Mouse (Mus musculus) hindbrain, embryonic 15.5 days (tissue): ENCODE data around the gene Dgcr8. TPM values are rescaled to one million over a fixed set of nuclear protein-coding genes. Genes with fewer than 3 reads are reported as not detected.

Experiments
- ATAC-seq: fragments of 200-750 bp; cut with Nextera tagmentation; 2 replicates; pipeline ENCODE4 v1.8.0; 2017; ENCODE audit warnings: low read depth, moderate number of reproducible peaks, moderate TSS enrichment; ENCODE audit not compliant: low FRiP score
- H3K27ac ChIP-seq: fragments of 300-500 bp; sonication (generic); replicated peaks from 2 replicates; pipeline ENCODE4 v1.5.1; 2015; ENCODE audit warnings: mild to moderate bottlenecking, inconsistent platforms
- H3K27me3 ChIP-seq: fragments of 300-500 bp; sonication (generic); 2 replicates; pipeline ENCODE4 v1.6.1; 2015; ENCODE audit warnings: control low read depth, inconsistent platforms
- H3K36me3 ChIP-seq: fragments of 300-500 bp; sonication (generic); 2 replicates; pipeline ENCODE4 v1.6.1; 2015; ENCODE audit warnings: control low read depth, inconsistent platforms
- H3K4me1 ChIP-seq: fragments of 300-500 bp; sonication (generic); replicated peaks from 2 replicates; pipeline ENCODE4 v1.6.1; 2015; ENCODE audit warnings: control low read depth, inconsistent platforms
- H3K4me2 ChIP-seq: fragments of 300-500 bp; sonication (generic); 2 replicates; pipeline ENCODE4 v1.6.1; 2015; ENCODE audit warnings: moderate library complexity, mild to moderate bottlenecking, inconsistent platforms
- H3K4me3 ChIP-seq: fragments of 300-500 bp; sonication (generic); 2 replicates; pipeline ENCODE4 v1.5.1; 2015; ENCODE audit warnings: mild to moderate bottlenecking, inconsistent platforms
- H3K9ac ChIP-seq: fragments of 300-500 bp; sonication (generic); 2 replicates; pipeline ENCODE4 v1.6.1; 2015; ENCODE audit warnings: inconsistent platforms
- H3K9me3 ChIP-seq: fragments of 300-500 bp; sonication (generic); 2 replicates; pipeline ENCODE4 v1.6.1; 2016; ENCODE audit warnings: control low read depth, inconsistent platforms
- WGBS: fragments of 180-500 bp; shearing (Covaris S2); methylation state at CpG from one replicate; pipeline ENCODE4 v1.1.7; 2015; 5-methylcytosine and 5-hydroxymethylcytosine counted together
- polyA plus RNA-seq: library from polyadenylated mRNA; unstranded; fragments of >200 nt; fragmentation: Nextera tagmentation; extraction: Ambion mirVana; gene quantifications from 2 replicates; pipeline ENCODE4 v1.2.1, GENCODE M21; 2015

Dgcr8 gene
- polyA plus RNA-seq, 1 experiment from 2014 or later, result 29.5 TPM

DNA sequence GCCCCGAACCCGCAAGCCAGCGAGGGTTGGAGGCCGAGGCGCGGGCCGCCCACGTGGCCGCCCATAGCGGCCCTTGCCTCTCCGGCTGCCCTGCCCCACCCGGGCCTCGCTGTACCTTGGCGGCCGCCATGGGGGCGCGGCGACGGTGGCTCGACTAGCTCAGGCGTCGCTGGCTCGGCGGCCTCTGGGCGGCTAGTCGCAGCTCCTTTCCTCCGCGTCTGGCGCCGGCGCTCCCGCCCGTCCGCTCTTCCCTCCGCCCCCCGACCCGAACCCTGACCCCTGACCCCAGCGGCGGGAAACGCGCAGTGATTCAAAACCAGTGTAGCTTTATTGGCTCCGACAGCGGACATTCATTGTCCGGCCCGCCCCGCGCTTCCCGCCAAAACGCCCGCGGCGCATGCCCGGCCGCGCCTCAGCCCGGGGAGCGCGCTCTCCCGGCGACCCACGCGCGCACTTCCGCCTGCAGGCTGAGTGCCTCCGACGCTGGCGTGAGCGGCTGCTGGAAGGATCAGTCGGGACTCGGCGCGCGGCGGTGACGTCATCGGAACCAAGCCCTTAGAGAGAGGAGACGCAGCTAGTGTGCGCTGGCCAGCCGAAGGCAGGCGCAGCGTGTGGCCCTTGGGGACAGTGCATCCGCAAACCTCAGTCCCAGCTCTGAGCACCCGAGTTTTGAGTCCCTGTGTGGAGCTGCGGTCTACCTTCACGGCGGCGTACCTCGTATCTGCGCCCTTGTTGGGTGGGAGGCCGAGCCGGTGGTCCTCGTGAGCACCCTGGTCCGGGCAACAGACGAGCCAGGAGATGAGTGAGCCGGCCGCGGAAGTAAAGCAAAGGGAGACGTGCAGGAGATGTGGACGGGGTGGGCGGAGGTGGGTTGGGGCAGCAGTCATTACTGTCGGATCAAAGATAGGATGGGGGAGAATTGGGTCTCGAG lies 40.3 kb downstream of the Dgcr8 start, which contains the start of the genes Trmt2a and Ranbp1:
Trmt2a (plus strand) TSS at position 247 of the 931 bp plus-strand sequence.
Ranbp1 (minus strand) TSS at position 300 of the 931 bp plus-strand sequence.
- H3K9ac ChIP-seq, result peak within 1 kb of the TSS; percentile 82
- peak; percentile 96 for ATAC-seq
- H3K27me3 ChIP-seq, result no peaks in the 10 kb centered on the region
- under 1% methylated on average over 92 of the region's 102 CpGs for WGBS
- peaks cover 39% of the 10 kb centered on the region for H3K4me1 ChIP-seq
- no peaks in the 10 kb centered on the region for H3K9me3 ChIP-seq
- peak within 1 kb of the TSS; percentile 83 for H3K4me2 ChIP-seq
- H3K27ac ChIP-seq, result peak within 1 kb of the TSS; percentile 89
- peak within 1 kb of the TSS; percentile 87 for H3K4me3 ChIP-seq
- H3K36me3 ChIP-seq, result peaks cover 54% of the 10 kb centered on the region

DNA sequence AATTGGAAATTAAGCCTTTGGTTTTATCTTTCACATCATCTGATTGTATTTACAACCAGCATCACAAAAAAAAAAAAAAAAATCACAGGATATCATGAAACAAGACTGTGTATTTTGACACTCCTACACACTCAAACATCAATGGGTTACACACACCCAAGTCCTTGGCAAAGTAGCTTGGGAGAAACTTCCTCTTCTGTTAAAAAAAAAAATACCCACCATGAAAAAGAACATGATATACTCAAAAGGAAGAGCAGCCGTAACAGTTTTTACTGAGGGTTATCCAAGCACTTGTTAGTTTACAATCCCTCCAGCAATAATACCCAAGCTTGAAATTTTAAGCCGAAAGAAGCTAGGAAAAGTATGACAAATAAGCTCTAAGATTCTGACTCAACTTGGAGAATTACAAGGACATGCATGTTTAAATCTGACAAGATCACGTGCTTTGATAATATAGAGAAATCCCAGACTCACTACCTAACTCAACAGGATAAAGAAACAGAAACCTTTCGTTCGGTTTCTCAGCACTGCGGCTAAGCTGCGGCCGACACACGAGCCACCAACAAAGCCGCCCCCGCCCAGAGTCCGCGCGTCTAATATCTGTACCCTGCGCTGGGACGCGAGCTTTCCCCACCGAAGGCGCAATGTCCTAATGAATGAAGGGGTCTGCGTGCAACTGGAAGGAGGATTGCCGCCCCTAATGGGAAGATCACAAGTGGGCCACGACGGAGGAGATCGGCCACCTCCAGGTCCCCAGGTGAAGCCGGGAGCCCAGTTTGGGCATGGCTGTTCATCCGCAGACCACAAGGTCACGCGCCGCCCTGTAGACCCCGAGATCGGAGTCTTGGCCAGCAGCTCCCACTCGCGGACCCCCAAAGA lies 41.3 kb downstream of the Dgcr8 start:
- peak overlapping the region; percentile 83 for H3K4me2 ChIP-seq
- peaks cover 54% of the 10 kb centered on the region for H3K36me3 ChIP-seq
- WGBS, result 1% methylated on average over 33 of the region's 33 CpGs
- peaks cover 39% of the 10 kb centered on the region for H3K4me1 ChIP-seq
- ATAC-seq, result no peak
- H3K27me3 ChIP-seq, result no peaks in the 10 kb centered on the region
- peak overlapping the region; percentile 87 for H3K4me3 ChIP-seq
- H3K9ac ChIP-seq, result peak overlapping the region; percentile 82
- peak overlapping the region; percentile 89 for H3K27ac ChIP-seq
- no peaks in the 10 kb centered on the region for H3K9me3 ChIP-seq

DNA sequence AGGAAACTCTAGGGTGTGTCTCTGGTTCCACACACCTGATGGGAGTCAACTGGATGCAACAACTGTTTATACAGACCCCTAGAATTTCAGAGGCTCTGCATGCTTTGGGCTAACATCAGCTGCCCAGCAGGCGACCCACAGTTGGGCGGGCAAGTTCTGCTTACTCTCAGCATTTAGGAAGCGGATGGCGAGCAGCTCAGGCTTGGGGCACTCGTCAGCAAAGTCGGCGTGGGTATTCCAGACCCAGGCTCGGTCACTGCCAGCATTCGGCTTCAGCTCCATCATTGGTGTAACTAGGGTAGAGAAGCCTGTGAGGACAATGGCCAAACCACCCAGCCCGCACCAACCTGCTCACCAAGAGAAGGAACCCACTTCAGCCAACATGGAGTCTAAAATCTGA lies 47.5 kb downstream of the Dgcr8 start:
- no peak overlapping the region for H3K9ac ChIP-seq
- WGBS, result 94% methylated on average over 10 of the region's 10 CpGs
- peaks cover 4% of the 10 kb centered on the region for H3K4me1 ChIP-seq
- no peak overlapping the region for H3K4me3 ChIP-seq
- no peak overlapping the region for H3K27ac ChIP-seq
- H3K27me3 ChIP-seq, result no peaks in the 10 kb centered on the region
- H3K9me3 ChIP-seq, result no peaks in the 10 kb centered on the region
- no peak for ATAC-seq
- H3K4me2 ChIP-seq, result no peak overlapping the region
- peaks cover 84% of the 10 kb centered on the region for H3K36me3 ChIP-seq

DNA sequence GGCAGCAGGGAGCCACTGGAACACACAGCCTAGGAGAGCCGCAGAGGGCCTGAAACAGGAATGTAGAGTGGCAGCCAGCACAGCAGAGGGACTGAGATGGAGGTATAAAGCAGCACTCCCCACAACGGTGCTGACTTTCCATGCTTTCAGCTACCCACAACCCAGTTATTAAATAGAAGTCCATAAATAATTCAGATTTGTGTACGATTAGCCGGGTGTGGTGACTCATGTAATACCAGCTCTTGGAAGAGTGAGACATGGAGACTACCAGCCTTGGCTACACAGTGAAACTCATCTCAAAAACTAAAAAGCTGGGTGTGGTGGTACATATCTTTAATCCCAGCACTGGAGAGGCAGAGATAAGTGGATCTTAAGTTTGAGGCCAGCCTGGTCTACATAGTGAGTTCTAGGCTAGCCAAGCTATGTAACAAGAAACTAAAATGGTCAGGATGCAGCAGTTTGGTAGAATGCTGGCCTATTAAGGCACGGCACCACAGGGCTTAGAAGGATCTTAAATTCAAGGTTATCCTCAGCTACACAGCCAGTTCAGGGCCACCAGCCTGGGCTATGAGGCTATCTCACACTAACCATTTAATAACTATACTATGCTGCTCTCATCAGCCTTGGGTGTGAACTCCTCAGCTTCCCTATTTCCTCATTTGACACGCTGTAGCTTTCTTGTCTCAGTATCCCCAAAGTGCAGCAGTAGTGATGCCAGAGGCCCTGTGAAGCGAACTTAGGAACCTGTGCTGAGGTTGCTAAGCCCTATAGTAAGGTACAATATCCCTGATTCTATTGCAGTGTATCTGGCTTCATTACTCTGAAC lies 52.2 kb downstream of the Dgcr8 start:
- Histone ChIP-seq H3K27ac (no peak overlapping the region), H3K9me3 (no peaks in the 10 kb centered on the region), H3K36me3 (peaks cover 38% of the 10 kb centered on the region), H3K4me2 (peak overlapping the region; percentile 79; the same call in 1 of the 2 replicates), H3K4me1 (peaks cover 26% of the 10 kb centered on the region), H3K4me3 (no peak overlapping the region), H3K9ac (no peak overlapping the region), H3K27me3 (no peaks in the 10 kb centered on the region)
- no peak for ATAC-seq
- WGBS, result 76% methylated on average over 7 of the region's 7 CpGs

DNA sequence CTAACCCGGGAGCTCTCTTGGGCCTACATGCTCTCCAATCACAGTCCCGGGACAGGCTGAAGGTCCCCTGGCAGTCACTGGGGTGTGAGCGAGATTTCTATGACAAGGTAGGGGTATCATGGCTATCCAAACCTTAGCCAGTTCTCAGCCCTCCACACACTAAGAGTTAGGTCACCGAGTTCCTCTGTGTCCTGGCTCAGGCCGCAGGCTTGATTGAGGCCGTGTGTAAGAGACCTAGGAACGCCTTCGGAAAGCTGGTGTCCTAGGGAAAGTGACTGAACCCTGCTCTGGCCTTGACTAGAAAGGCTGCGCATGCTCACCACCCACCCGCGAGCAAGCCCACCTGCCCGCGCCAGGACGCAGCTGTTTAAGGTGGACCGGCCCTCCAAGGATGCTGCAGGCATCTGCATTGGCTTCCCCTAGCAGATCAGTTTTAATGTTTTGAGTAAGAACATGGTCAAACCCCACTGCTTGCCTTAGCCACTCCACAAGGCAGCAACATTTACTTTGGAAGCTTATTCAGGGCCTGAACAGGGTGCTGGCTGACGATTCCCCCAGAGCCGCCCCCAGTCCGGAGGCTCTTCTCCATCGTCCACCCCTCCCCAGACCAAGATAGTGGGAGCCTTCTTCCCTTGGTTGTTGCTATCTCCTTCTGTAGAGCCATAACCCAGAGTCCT lies 53.5 kb downstream of the Dgcr8 start:
- Histone ChIP-seq H3K4me3 (peak overlapping the region; percentile 94), H3K27me3 (no peaks in the 10 kb centered on the region), H3K4me1 (peaks cover 33% of the 10 kb centered on the region), H3K9ac (peak overlapping the region; percentile 92), H3K9me3 (no peaks in the 10 kb centered on the region), H3K4me2 (peak overlapping the region; percentile 79), H3K27ac (peak overlapping the region; percentile 94), H3K36me3 (peaks cover 24% of the 10 kb centered on the region)
- ATAC-seq, result peak; percentile 85
- 4% methylated on average over 19 of the region's 19 CpGs for WGBS

DNA sequence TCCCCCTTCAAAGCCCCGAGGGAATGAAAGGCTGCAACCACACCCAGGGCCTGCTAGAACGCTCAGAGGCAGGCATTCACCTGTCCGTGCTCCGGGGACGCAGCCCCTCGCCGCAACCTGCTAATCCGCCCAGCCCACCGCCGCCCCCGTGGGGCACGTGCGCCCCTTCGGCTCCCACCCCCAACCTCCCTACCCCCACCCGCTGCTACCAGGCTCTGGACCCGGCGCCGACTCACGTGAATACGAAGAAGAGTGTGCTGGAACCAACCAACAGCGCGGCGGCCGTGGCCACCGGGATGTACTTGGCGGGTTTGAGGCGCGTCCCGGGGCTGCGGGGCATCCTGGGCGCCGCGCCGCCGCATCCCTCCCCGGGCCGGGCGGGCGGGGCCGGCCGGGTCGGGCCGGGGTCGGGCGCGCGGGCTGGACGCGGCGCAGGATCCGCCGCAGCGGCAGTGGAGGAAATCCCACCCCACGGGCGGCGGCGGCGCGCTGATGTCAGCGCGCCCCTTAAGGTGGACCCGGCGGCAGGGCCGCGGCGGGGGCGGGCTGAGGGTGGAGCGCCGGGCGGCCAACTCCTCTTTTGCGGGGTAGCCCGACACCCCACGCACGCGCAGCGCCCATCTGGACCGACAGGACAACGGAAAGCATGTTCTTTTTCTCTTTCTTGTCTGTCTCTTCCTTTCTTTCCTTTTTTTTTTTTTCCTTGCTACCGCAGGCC lies 54.2 kb downstream of the Dgcr8 start, which contains the start of gene Zdhhc8:
Zdhhc8 (minus strand) TSS at position 466 of the 718 bp plus-strand sequence.
- Histone ChIP-seq H3K9ac (peak within 1 kb of the TSS; percentile 92), H3K9me3 (no peaks in the 10 kb centered on the region), H3K36me3 (peaks cover 18% of the 10 kb centered on the region), H3K27ac (peak within 1 kb of the TSS; percentile 94), H3K4me3 (peak within 1 kb of the TSS; percentile 94), H3K27me3 (no peaks in the 10 kb centered on the region), H3K4me1 (peaks cover 40% of the 10 kb centered on the region), H3K4me2 (peak within 1 kb of the TSS; percentile 79)
- under 1% methylated on average over 67 of the region's 79 CpGs for WGBS
- peak; percentile 85 for ATAC-seq

DNA sequence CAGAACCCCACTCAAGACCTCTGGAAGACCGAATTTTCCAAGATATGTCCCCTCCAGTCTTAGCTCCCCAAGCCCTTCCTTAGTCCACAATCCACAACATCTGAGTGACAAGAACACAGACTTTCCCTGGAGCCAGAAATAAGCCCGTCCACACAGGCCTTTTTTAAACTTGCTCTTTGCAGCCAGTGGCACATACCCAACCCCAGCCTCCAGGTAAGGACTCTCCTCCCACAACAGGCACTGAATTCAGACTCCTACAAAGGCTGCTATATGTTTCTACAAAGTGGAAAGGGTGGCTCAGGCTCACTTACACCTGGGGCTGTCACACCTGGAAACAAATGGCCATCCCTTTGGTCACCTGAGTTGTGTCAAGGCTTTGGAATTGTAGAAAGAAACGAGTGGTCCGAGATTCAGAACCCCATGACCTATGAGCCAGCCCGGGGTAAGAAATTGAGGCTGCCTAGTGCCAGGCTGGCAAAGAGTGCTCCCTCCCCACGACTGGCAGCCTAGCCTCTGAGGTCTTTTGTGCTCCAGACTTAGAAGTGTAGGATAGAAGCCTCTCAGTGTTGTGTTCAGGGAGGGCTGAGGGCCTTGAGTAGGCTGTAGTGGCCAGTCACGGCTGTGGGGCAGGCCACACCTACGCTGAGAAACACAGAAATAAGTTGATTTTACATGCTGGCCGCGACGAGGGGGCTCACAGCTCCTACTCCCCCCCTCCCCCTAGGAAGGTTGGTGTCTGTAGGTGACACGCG lies 55.0 kb downstream of the Dgcr8 start:
- Histone ChIP-seq H3K27ac (peak overlapping the region; percentile 94), H3K4me1 (peaks cover 48% of the 10 kb centered on the region), H3K4me2 (peak overlapping the region; percentile 79), H3K9ac (peak overlapping the region; percentile 92), H3K9me3 (no peaks in the 10 kb centered on the region), H3K4me3 (peak overlapping the region; percentile 94), H3K36me3 (peaks cover 13% of the 10 kb centered on the region), H3K27me3 (no peaks in the 10 kb centered on the region)
- 0 out of 2 replicates have a peak, but pooled peaks have one; percentile 4 for ATAC-seq
- WGBS, result 22% methylated on average over 13 of the region's 13 CpGs

DNA sequence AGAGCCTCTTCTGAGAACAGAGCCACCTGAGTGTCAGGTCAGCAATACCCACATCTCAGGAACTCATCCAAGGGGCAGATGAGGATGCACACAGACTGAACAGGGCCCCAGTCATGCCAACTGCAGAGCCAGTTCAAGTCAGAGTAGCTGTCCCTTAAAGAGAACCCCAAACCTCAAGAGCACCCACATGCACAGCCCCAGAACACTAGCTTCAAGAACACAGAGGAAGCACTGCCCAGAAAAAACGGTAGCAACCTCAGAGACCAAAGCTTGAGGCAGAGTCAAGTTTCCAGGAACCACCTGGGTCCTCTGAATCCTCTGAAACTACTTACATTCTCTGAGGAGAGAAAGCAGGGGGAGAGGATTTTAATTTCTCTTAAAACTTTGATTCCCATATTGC lies 55.6 kb downstream of the Dgcr8 start:
- no peak overlapping the region for H3K27ac ChIP-seq
- no peak overlapping the region for H3K9ac ChIP-seq
- peak overlapping the region; percentile 94 for H3K4me3 ChIP-seq
- H3K27me3 ChIP-seq, result no peaks in the 10 kb centered on the region
- peaks cover 7% of the 10 kb centered on the region for H3K36me3 ChIP-seq
- H3K4me2 ChIP-seq, result peak overlapping the region; percentile 79
- WGBS, result 57% methylated on average over 1 of the region's 1 CpGs
- H3K4me1 ChIP-seq, result peaks cover 54% of the 10 kb centered on the region
- ATAC-seq, result no peak
- no peaks in the 10 kb centered on the region for H3K9me3 ChIP-seq

DNA sequence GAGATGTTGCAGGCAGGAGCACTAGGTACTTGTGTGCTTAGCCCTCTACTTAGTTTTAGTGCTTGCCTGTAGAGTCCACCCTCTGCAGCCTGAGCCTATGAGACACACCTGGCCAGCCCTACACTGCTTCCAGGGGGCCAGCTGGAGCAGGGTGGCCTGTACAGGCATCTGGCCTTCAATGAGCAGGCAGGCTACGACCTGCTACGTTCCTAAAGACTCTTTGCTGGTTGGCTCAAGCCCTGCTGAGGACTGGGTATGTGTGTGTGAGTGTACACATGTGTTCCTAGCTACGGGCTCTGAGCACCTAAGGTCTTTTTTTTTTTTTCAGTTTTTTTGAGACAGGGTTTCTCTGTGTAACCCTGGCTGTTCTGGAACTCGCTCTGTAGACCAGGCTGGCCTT lies 57.6 kb downstream of the Dgcr8 start:
- no peaks in the 10 kb centered on the region for H3K9me3 ChIP-seq
- H3K27me3 ChIP-seq, result no peaks in the 10 kb centered on the region
- H3K4me1 ChIP-seq, result peaks cover 54% of the 10 kb centered on the region
- 95% methylated on average over 4 of the region's 4 CpGs for WGBS
- no peak overlapping the region for H3K4me3 ChIP-seq
- no peak for ATAC-seq
- no peak overlapping the region for H3K27ac ChIP-seq
- H3K4me2 ChIP-seq, result no peak overlapping the region
- no peak overlapping the region for H3K9ac ChIP-seq
- peaks cover 9% of the 10 kb centered on the region for H3K36me3 ChIP-seq

DNA sequence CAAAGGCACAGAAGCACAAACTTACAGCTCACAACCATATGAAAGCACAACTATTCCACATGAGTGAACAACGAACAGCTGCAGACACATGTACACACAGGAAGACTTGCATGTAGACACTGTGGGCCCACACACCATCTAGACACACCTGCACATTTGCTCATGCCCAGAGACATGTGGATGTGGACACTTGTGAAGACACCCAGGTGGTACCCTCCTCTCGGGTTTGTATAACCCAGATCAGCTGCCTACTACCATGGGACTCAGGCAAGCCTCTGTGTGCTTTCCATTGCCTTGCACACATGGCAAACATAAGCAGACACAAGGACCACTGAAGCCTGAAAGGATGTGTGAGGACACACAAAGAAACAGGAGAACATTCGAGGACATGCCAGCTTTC lies 58.0 kb downstream of the Dgcr8 start:
- H3K9me3 ChIP-seq, result no peaks in the 10 kb centered on the region
- no peak overlapping the region for H3K4me2 ChIP-seq
- WGBS, result 89% methylated on average over 3 of the region's 3 CpGs
- no peak overlapping the region for H3K9ac ChIP-seq
- H3K4me1 ChIP-seq, result peaks cover 50% of the 10 kb centered on the region
- no peak for ATAC-seq
- no peaks in the 10 kb centered on the region for H3K27me3 ChIP-seq
- no peak overlapping the region for H3K4me3 ChIP-seq
- no peak overlapping the region for H3K27ac ChIP-seq
- H3K36me3 ChIP-seq, result peaks cover 14% of the 10 kb centered on the region
